Mouse (Mus musculus) CH12.LX (cell line): Measurements from ENCODE around the gene Dnajb13. TPM values are rescaled to one million over a fixed set of nuclear protein-coding genes. Genes with fewer than 3 reads are reported as not detected.

Source experiments
- DNase-seq: peaks from one replicate; pipeline ENCODE4 v3.0.0-alpha.2; 2013; ENCODE audit errors: extremely low read depth
- H3K27ac ChIP-seq: 2 replicates; pipeline ENCODE4 v1.5.1; 2012; ENCODE audit warnings: low read depth, mild to moderate bottlenecking, control low read depth, moderate library complexity; ENCODE audit not compliant: insufficient read depth
- H3K27me3 ChIP-seq: replicated peaks from 2 replicates; pipeline ENCODE3; 2012; ENCODE audit warnings: inconsistent platforms
- H3K36me3 ChIP-seq, 2 experiments: replicated peaks in 1 of 2; 2 replicates each; pipeline versions ENCODE3 to v1.6.1; 2012; ENCODE audit warnings: inconsistent platforms in 1 of 2, low read length in 1 of 2, mild to moderate bottlenecking in 1 of 2, mixed read lengths in 1 of 2, moderate library complexity in 1 of 2; ENCODE audit not compliant: control insufficient read depth in 1 of 2, insufficient read depth in 1 of 2
- H3K4me1 ChIP-seq, 2 experiments: 2 replicates each; pipeline ENCODE4 v1.6.1; 2012; ENCODE audit warnings: inconsistent platforms in 1 of 2, moderate library complexity in 1 of 2; ENCODE audit not compliant: insufficient read depth in 2 of 2, control insufficient read depth in 1 of 2
- H3K4me2 ChIP-seq: 2 replicates; pipeline ENCODE4 v1.6.1; 2012; ENCODE audit warnings: low read depth, mild to moderate bottlenecking, control low read depth; ENCODE audit not compliant: poor library complexity, insufficient read depth, severe bottlenecking
- H3K4me3 ChIP-seq, 3 experiments: fragments of 150-350 bp in 1 of 3; sonication (generic) in 1 of 3; replicated peaks in 1 of 3; 2 replicates each; pipeline versions ENCODE3 to v1.5.1; 2011 to 2012; ENCODE audit warnings: low read depth in 2 of 3, low read length in 2 of 3, mild to moderate bottlenecking in 2 of 3, moderate library complexity in 2 of 3, control low read depth in 1 of 3, improper control_type of control experiment in 1 of 3, inconsistent platforms in 1 of 3, mixed read lengths in 1 of 3; ENCODE audit not compliant: poor library complexity in 1 of 3
- H3K79me2 ChIP-seq: replicated peaks from 2 replicates; pipeline ENCODE4 v1.6.1; 2012; ENCODE audit warnings: mild to moderate bottlenecking, moderate library complexity; ENCODE audit not compliant: control insufficient read depth, poor library complexity, insufficient read depth, severe bottlenecking; ENCODE audit errors: extremely low read depth
- H3K9ac ChIP-seq: 2 replicates; pipeline ENCODE4 v1.6.1; 2012; ENCODE audit warnings: low read depth, mild to moderate bottlenecking, control low read depth, moderate library complexity; ENCODE audit not compliant: insufficient read depth
- H3K9me3 ChIP-seq: replicated peaks from 2 replicates; pipeline ENCODE3; 2012; ENCODE audit warnings: low read length, inconsistent platforms, mixed read lengths
- CHD1 ChIP-seq: IDR thresholded peaks from 2 replicates; pipeline ENCODE4 v1.6.1; 2012; ENCODE audit warnings: low read depth, low read length, improper control_type of control experiment, inconsistent platforms
- CHD2 ChIP-seq: IDR thresholded peaks from 2 replicates; pipeline ENCODE4 v1.6.1; 2011; ENCODE audit warnings: low read length, improper control_type of control experiment
- CTCF ChIP-seq, 2 experiments: IDR thresholded peaks in 1 of 2; conservative IDR thresholded peaks in 1 of 2; 2 replicates each; pipeline ENCODE4 v1.5.1; 2011 to 2012; ENCODE audit warnings: low read depth in 2 of 2, low read length in 2 of 2, improper control_type of control experiment in 1 of 2, inconsistent platforms in 1 of 2, mild to moderate bottlenecking in 1 of 2, moderate library complexity in 1 of 2
- ELF1 ChIP-seq: IDR thresholded peaks from 2 replicates; pipeline ENCODE4 v1.6.1; 2014; ENCODE audit warnings: low read depth, mild to moderate bottlenecking, inconsistent platforms, low read length, improper control_type of control experiment
- EP300 ChIP-seq: IDR thresholded peaks from 2 replicates; pipeline ENCODE4 v1.6.1; 2011; ENCODE audit warnings: low read length, improper control_type of control experiment
- ETS1 ChIP-seq: conservative IDR thresholded peaks from 2 replicates; pipeline ENCODE4 v1.6.1; 2012; ENCODE audit warnings: low read depth, mild to moderate bottlenecking, inconsistent platforms, low read length, improper control_type of control experiment, moderate library complexity
- GABPA ChIP-seq: IDR thresholded peaks from 2 replicates; pipeline ENCODE4 v1.6.1; 2012; ENCODE audit warnings: low read depth, low read length, improper control_type of control experiment, inconsistent platforms; ENCODE audit not compliant: insufficient replicate concordance
- HCFC1 ChIP-seq: IDR thresholded peaks from 2 replicates; pipeline ENCODE4 v1.6.1; 2012; ENCODE audit warnings: low read depth, mild to moderate bottlenecking, inconsistent platforms, low read length, improper control_type of control experiment
- IRF4 ChIP-seq: IDR thresholded peaks from 2 replicates; pipeline ENCODE4 v1.6.1; 2014; ENCODE audit warnings: low read depth, mild to moderate bottlenecking, inconsistent platforms, low read length, improper control_type of control experiment
- JUN ChIP-seq: IDR thresholded peaks from 2 replicates; pipeline ENCODE4 v1.6.1; 2011; ENCODE audit warnings: low read depth, mild to moderate bottlenecking, low read length, improper control_type of control experiment, moderate library complexity; ENCODE audit not compliant: insufficient read depth
- JUND ChIP-seq: conservative IDR thresholded peaks from 2 replicates; pipeline ENCODE4 v1.6.1; 2011; ENCODE audit warnings: low read depth, low read length, improper control_type of control experiment
- KAT2A ChIP-seq: IDR thresholded peaks from 2 replicates; pipeline ENCODE4 v1.6.1; 2012; ENCODE audit warnings: low read length, improper control_type of control experiment, inconsistent platforms; ENCODE audit not compliant: insufficient replicate concordance
- MAFK ChIP-seq: IDR thresholded peaks from 2 replicates; pipeline ENCODE4 v1.6.1; 2011; ENCODE audit warnings: low read length, improper control_type of control experiment; ENCODE audit not compliant: insufficient replicate concordance
- MAX ChIP-seq: IDR thresholded peaks from 2 replicates; pipeline ENCODE4 v1.6.1; 2011; ENCODE audit warnings: low read length, improper control_type of control experiment
- MAZ ChIP-seq: IDR thresholded peaks from 2 replicates; pipeline ENCODE4 v1.6.1; 2012; ENCODE audit warnings: low read depth, mild to moderate bottlenecking, inconsistent platforms, low read length, improper control_type of control experiment, moderate library complexity
- MEF2A ChIP-seq: IDR thresholded peaks from 2 replicates; pipeline ENCODE4 v1.6.1; 2014; ENCODE audit warnings: low read depth, mild to moderate bottlenecking, inconsistent platforms, low read length, improper control_type of control experiment, borderline replicate concordance
- MXI1 ChIP-seq: IDR thresholded peaks from 2 replicates; pipeline ENCODE4 v1.6.1; 2011; ENCODE audit warnings: mild to moderate bottlenecking, low read depth, low read length, improper control_type of control experiment
- MYC ChIP-seq: IDR thresholded peaks from 2 replicates; pipeline ENCODE4 v1.6.1; 2011; ENCODE audit warnings: low read depth, mild to moderate bottlenecking, improper control_type of control experiment, low read length
- NELFE ChIP-seq: IDR thresholded peaks from 2 replicates; pipeline ENCODE4 v1.6.1; 2011; ENCODE audit warnings: low read depth, low read length, improper control_type of control experiment
- PAX5 ChIP-seq: IDR thresholded peaks from 2 replicates; pipeline ENCODE4 v1.6.1; 2012; ENCODE audit warnings: low read length, inconsistent platforms, mixed read lengths
- POLR2AphosphoS2 ChIP-seq: IDR thresholded peaks from 2 replicates; pipeline ENCODE4 v1.6.1; 2011; ENCODE audit warnings: low read depth, low read length, improper control_type of control experiment
- RAD21 ChIP-seq: IDR thresholded peaks from 2 replicates; pipeline ENCODE4 v1.6.1; 2011; ENCODE audit warnings: low read depth, mild to moderate bottlenecking, low read length, improper control_type of control experiment, moderate library complexity
- SIN3A ChIP-seq: IDR thresholded peaks from 2 replicates; pipeline ENCODE4 v1.6.1; 2012; ENCODE audit warnings: low read length, improper control_type of control experiment, inconsistent platforms
- TBP ChIP-seq: conservative IDR thresholded peaks from 2 replicates; pipeline ENCODE4 v1.6.1; 2011; ENCODE audit warnings: low read depth, low read length, improper control_type of control experiment
- UBTF ChIP-seq: IDR thresholded peaks from 2 replicates; pipeline ENCODE4 v1.6.1; 2012; ENCODE audit warnings: low read depth, mild to moderate bottlenecking, inconsistent platforms, low read length, improper control_type of control experiment, moderate library complexity
- USF1 ChIP-seq: IDR thresholded peaks from 2 replicates; pipeline ENCODE4 v1.6.1; 2014; ENCODE audit warnings: low read depth, mild to moderate bottlenecking, inconsistent platforms, low read length, improper control_type of control experiment
- USF2 ChIP-seq: conservative IDR thresholded peaks from 2 replicates; pipeline ENCODE4 v1.6.1; 2011; ENCODE audit warnings: low read depth, low read length, improper control_type of control experiment
- ZC3H11A ChIP-seq: IDR thresholded peaks from 2 replicates; pipeline ENCODE4 v1.6.1; 2012; ENCODE audit warnings: low read depth, mild to moderate bottlenecking, inconsistent platforms, low read length, improper control_type of control experiment
- ZNF384 ChIP-seq: IDR thresholded peaks from 2 replicates; pipeline ENCODE4 v1.6.1; 2012; ENCODE audit warnings: low read depth, low read length, improper control_type of control experiment, inconsistent platforms
- dilution Hi-C: fragments of 300-500 bp; cut with MboI; formaldehyde crosslinking; loops from 2 replicates; pipeline ENCODE4 v1.14.3; 2020; ENCODE audit warnings: low sequenced_read_pairs; ENCODE audit not compliant: extremely low pct_unique_long_range_greater_than_20kb, extremely low pct_ligation_motif_present
- in situ Hi-C: fragments of 300-500 bp; cut with MboI; formaldehyde crosslinking; loops from 3 replicates; pipeline ENCODE4 v1.14.3; 2019; ENCODE audit warnings: low sequenced_read_pairs, low pct_ligation_motif_present, low pct_unique_long_range_greater_than_20kb, mixed read lengths
- polyA plus RNA-seq: library from polyadenylated mRNA; unstranded; fragments of >175 nt; gene quantifications from 2 replicates; pipeline ENCODE4 v1.2.1, GENCODE M21; 2012; ENCODE audit warnings: low read depth; ENCODE audit not compliant: insufficient read length
- total RNA-seq, 2 experiments: library from RNA; depleted of rRNA; stranded (reverse); fragments of 300-350 nt in 1 of 2; fragments of >200 nt in 1 of 2; gene quantifications; 2 replicates each; pipeline ENCODE4 v1.2.3; 2012 to 2014

Dnajb13 gene
- total and polyA plus RNA-seq, 3 experiments: 13.9 to 32.0 (median 15.6) TPM

GRCm38 (mm10) chr7:100496791-100497190, 18.0 kb downstream of the Dnajb13 start:
- Histone ChIP-seq H3K4me3 (peak overlapping the region in 1 of 3 experiments; percentile 48), H3K9ac (no peak overlapping the region), H3K4me2 (no peak overlapping the region; the same call in 1 of the 2 replicates), H3K36me3 (peaks cover 44 to 66% of the 10 kb centered on the region in 2 experiments), H3K9me3 (no peaks in the 10 kb centered on the region), H3K79me2 (peaks cover 25% of the 10 kb centered on the region), H3K27ac (peak overlapping the region; percentile 91), H3K27me3 (no peaks in the 10 kb centered on the region), H3K4me1 (peaks cover 12 to 64% of the 10 kb centered on the region in 2 experiments)
- TF ChIP-seq KAT2A (no peak), CTCF (conservative IDR thresholded peaks at IDR 0.05 in 1 of 2, IDR thresholded peaks at IDR 0.05 in 1 of 2; ENCODE audit: low read depth in 2 of 2, low read length in 2 of 2) (no peak), PAX5 (no peak), EP300 (no peak), POLR2AphosphoS2 (no peak), SIN3A (no peak), ELF1 (no peak), UBTF (no peak), MAZ (no peak), CHD2 (no peak), USF2 (no peak), JUND (no peak), RAD21 (no peak), ZC3H11A (no peak), MYC (no peak), NELFE (no peak), MAX (no peak), ZNF384 (no peak), GABPA (no peak)
- DNase-seq: no peak
- dilution Hi-C loops (no loop called here), in situ Hi-C loops (no loop called here)

GRCm38 (mm10) chr7:100496371-100496770, 18.4 kb downstream of the Dnajb13 start:
- Histone ChIP-seq H3K79me2 (peaks cover 25% of the 10 kb centered on the region), H3K27me3 (no peaks in the 10 kb centered on the region), H3K4me3 (peak overlapping the region; percentile 35 to 48 (median 44)), H3K36me3 (peaks cover 44 to 66% of the 10 kb centered on the region in 2 experiments), H3K4me1 (peaks cover 12 to 61% of the 10 kb centered on the region in 2 experiments), H3K9ac (peak overlapping the region; percentile 75), H3K4me2 (peak overlapping the region; percentile 61), H3K9me3 (no peaks in the 10 kb centered on the region), H3K27ac (peak overlapping the region; percentile 91)
- TF ChIP-seq HCFC1 (no peak), SIN3A (no peak), MAFK (no peak), MEF2A (no peak), UBTF (no peak), ZC3H11A (no peak), JUN (no peak), JUND (no peak), NELFE (no peak), MXI1 (no peak), IRF4 (no peak), USF2 (no peak), CHD1 (no peak), TBP (no peak), GABPA (no peak), ETS1 (no peak), USF1 (no peak)
- dilution Hi-C loops (no loop called here), in situ Hi-C loops (no loop called here)
- no peak for DNase-seq
